Mouse (Mus musculus): ENCODE results near the gene Tmeff1. TPM values are rescaled to one million over a fixed set of nuclear protein-coding genes. Genes with fewer than 3 reads are reported as not detected.
"Not testable (repeated sequence)": the region's sequence is repeated elsewhere in the genome, so short reads cannot be mapped to it uniquely, and the experiment has no call there.

Tmeff1 gene
- polyA plus RNA-seq, 1 experiment from 2014 or later: 263 TPM

- no peaks in the 10 kb centered on the region for H3K9me3 ChIP-seq
- no peak overlapping the region for H3K27ac ChIP-seq
- no peak for ATAC-seq
- H3K36me3 ChIP-seq: peaks cover 56% of the 10 kb centered on the region
- H3K27me3 ChIP-seq: no peaks in the 10 kb centered on the region
- H3K9ac ChIP-seq (replicated peaks): no peak overlapping the region
- no peak overlapping the region for H3K4me2 ChIP-seq (replicated peaks)
- 94% methylated on average over 6 of the region's 6 CpGs for whole genome bisulfite sequencing
- no peak overlapping the region for H3K4me3 ChIP-seq (replicated peaks)
- no peaks in the 10 kb centered on the region for H3K4me1 ChIP-seq (replicated peaks)
Measured at GRCm38 (mm10) chr4:48664021-48664420, 79.0 kb downstream of the Tmeff1 start.

DNA sequence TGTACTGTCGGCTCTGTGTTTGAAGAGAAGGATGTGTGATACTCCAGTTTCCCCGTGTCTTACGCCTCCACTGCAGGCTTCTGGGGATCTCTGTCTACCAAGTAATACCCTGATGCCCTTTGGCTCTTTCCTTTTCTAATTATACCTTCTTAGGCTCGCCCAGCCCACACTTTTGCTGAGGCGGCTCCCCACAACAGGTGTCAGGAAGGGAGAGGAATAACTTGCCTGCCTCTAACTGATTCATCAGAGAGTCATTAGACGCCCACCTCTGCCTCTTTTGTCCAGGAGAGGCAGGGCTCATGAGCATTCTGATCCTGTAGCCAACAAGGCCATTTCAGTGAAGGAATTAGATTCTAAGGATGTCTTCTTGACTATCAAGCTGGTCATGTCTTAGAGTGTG, 82.3 kb downstream of the Tmeff1 start:
- H3K4me3 ChIP-seq (replicated peaks): no peak overlapping the region
- H3K9ac ChIP-seq (replicated peaks): no peak overlapping the region
- H3K4me1 ChIP-seq (replicated peaks): no peaks in the 10 kb centered on the region
- H3K27ac ChIP-seq: no peak overlapping the region
- no peak for ATAC-seq
- H3K27me3 ChIP-seq: no peaks in the 10 kb centered on the region
- no peaks in the 10 kb centered on the region for H3K9me3 ChIP-seq
- no peak overlapping the region for H3K4me2 ChIP-seq (replicated peaks)
- WGBS: 95% methylated on average over 6 of the region's 6 CpGs
- peaks cover 49% of the 10 kb centered on the region for H3K36me3 ChIP-seq

- Histone ChIP-seq H3K27me3 (no peaks in the 10 kb centered on the region), H3K4me2 (replicated peaks) (no peak overlapping the region), H3K9ac (replicated peaks) (no peak overlapping the region), H3K9me3 (no peaks in the 10 kb centered on the region), H3K4me3 (replicated peaks) (no peak overlapping the region), H3K4me1 (replicated peaks) (no peaks in the 10 kb centered on the region), H3K36me3 (peaks cover 60% of the 10 kb centered on the region), H3K27ac (no peak overlapping the region)
- no peak for ATAC-seq
- WGBS: 95% methylated on average over 5 of the region's 5 CpGs
Measured at GRCm38 (mm10) chr4:48672915-48673314, 87.9 kb downstream of the Tmeff1 start.

DNA sequence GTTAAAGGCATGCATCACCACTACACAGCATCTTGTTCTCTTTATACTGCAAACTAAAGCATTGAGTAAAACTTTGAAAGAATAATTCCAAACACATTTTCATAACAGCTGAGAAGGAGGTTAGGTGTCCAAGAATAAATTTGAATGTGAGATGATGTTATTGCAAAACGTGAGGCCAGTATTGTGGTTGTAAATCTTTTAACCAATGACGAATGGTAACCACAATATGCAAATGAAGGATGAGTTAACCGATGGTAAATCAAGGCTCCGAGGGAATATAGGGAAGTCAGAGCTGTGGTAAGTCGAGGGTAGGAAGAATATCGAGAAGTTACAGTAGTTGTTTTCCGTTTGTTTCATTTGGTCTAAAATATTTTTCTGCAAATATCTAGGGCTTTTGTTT, 89.4 kb downstream of the Tmeff1 start:
- Histone ChIP-seq H3K4me2 (replicated peaks) (no peak overlapping the region), H3K4me1 (replicated peaks) (no peaks in the 10 kb centered on the region), H3K4me3 (replicated peaks) (no peak overlapping the region), H3K27me3 (no peaks in the 10 kb centered on the region), H3K9ac (replicated peaks) (no peak overlapping the region), H3K36me3 (peaks cover 60% of the 10 kb centered on the region), H3K9me3 (no peaks in the 10 kb centered on the region), H3K27ac (no peak overlapping the region)
- no peak for ATAC-seq
- 94% methylated on average over 7 of the region's 7 CpGs for WGBS

DNA sequence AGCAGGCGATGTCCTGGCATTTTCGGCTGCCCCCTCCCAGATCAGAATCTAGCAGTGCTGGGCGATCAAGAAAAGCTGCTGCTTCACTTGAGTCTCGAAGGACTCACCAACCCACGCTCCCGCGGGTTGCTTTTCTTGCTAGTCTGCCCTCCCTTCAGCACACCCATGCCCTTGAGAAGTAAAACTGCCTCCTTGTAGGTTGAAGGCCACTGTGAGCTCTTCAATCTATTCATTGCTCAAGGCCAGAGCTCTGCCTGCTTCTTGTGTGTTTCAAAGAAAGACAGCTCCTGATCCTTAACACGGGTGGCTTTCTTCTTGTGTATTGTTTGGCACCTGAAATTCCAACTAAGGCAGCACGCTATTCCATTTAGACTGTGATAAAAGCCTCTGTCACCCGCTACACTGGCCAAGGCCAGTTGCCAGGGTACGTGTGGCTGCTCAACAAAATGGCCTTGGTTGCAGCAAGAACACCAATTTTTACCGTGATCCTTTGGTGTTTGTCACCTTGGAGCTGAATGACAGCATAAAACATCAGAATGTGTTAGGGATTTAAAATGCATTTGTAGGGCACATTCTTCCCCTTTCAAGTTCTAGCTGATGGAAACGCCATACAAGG, 91.7 kb downstream of the Tmeff1 start:
- H3K27ac ChIP-seq: 0 out of 2 replicates have a peak overlapping the region, but pooled peaks have one; percentile 6
- no peak for ATAC-seq
- no peaks in the 10 kb centered on the region for H3K27me3 ChIP-seq
- no peak overlapping the region for H3K4me2 ChIP-seq (replicated peaks)
- H3K9me3 ChIP-seq: no peaks in the 10 kb centered on the region
- H3K36me3 ChIP-seq: peaks cover 43% of the 10 kb centered on the region
- 87% methylated on average over 13 of the region's 13 CpGs for WGBS
- H3K9ac ChIP-seq (replicated peaks): no peak overlapping the region
- no peak overlapping the region for H3K4me3 ChIP-seq (replicated peaks)
- peaks cover 6% of the 10 kb centered on the region; the same call in 1 of the 2 replicates for H3K4me1 ChIP-seq (replicated peaks)

GRCm38 (mm10) chr4:48677276-48677675, 92.3 kb downstream of the Tmeff1 start:
- Histone ChIP-seq H3K4me1 (replicated peaks) (peaks cover 6% of the 10 kb centered on the region; the same call in 1 of the 2 replicates), H3K36me3 (peaks cover 37% of the 10 kb centered on the region), H3K27ac (no peak overlapping the region), H3K9me3 (no peaks in the 10 kb centered on the region), H3K9ac (replicated peaks) (no peak overlapping the region), H3K27me3 (no peaks in the 10 kb centered on the region), H3K4me3 (replicated peaks) (no peak overlapping the region), H3K4me2 (replicated peaks) (no peak overlapping the region)
- ATAC-seq: no peak
- WGBS: 94% methylated on average over 8 of the region's 8 CpGs

DNA sequence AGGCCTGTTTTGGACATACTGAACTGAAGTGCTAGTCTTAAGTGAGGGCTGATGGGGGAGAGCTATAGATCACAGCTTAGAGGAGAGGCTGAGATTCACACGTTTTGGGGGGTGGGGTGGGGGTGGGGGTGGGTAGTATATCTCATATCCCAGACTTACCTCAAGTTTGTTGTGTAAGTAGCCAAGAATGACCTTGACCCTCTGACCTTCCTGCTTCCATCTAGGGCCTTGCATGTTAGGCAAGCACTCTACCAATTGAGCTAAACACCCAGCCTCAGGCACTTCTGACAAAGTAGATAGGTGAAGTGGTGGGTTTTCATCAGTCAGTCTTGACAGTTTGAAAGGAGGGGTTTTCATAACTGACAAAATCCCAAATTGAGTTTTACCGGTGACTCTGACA, 92.8 kb downstream of the Tmeff1 start:
- 0 out of 2 replicates have a peak, but pooled peaks have one; percentile 4 for ATAC-seq
- Histone ChIP-seq H3K36me3 (peaks cover 32% of the 10 kb centered on the region), H3K4me3 (replicated peaks) (no peak overlapping the region), H3K4me2 (replicated peaks) (no peak overlapping the region), H3K27ac (no peak overlapping the region), H3K9ac (replicated peaks) (no peak overlapping the region), H3K27me3 (no peaks in the 10 kb centered on the region), H3K4me1 (replicated peaks) (peaks cover 6% of the 10 kb centered on the region; the same call in 1 of the 2 replicates), H3K9me3 (no peaks in the 10 kb centered on the region)
- 85% methylated on average over 2 of the region's 2 CpGs for WGBS

- no peak overlapping the region for H3K9ac ChIP-seq (replicated peaks)
Measured at GRCm38 (mm10) chr4:48678793-48679192, 93.8 kb downstream of the Tmeff1 start.

GRCm38 (mm10) chr4:48679728-48680127, 94.8 kb downstream of the Tmeff1 start:
- H3K9me3 ChIP-seq; H3K27ac ChIP-seq; H3K4me1 ChIP-seq (replicated peaks); ATAC-seq; H3K9ac ChIP-seq (replicated peaks); H3K4me3 ChIP-seq (replicated peaks); H3K27me3 ChIP-seq; H3K4me2 ChIP-seq (replicated peaks): not testable (repeated sequence)
- WGBS: 75% methylated on average over 5 of the region's 6 CpGs
- peaks cover 14% of the 10 kb centered on the region for H3K36me3 ChIP-seq

More at GRCm38 (mm10) chr4:48678793-48679192, 93.8 kb downstream of the Tmeff1 start:
- WGBS: 91% methylated on average over 9 of the region's 9 CpGs
- no peaks in the 10 kb centered on the region for H3K9me3 ChIP-seq
- no peak overlapping the region for H3K4me3 ChIP-seq (replicated peaks)
- ATAC-seq: no peak
- no peaks in the 10 kb centered on the region for H3K27me3 ChIP-seq
- H3K4me2 ChIP-seq (replicated peaks): no peak overlapping the region
- H3K27ac ChIP-seq: no peak overlapping the region
- H3K4me1 ChIP-seq (replicated peaks): peaks cover 6% of the 10 kb centered on the region; the same call in 1 of the 2 replicates
- peaks cover 22% of the 10 kb centered on the region for H3K36me3 ChIP-seq

- Histone ChIP-seq H3K4me2 (replicated peaks) (no peak overlapping the region), H3K36me3 (peaks cover 9% of the 10 kb centered on the region), H3K4me1 (replicated peaks) (peaks cover 6% of the 10 kb centered on the region; the same call in 1 of the 2 replicates), H3K27me3 (no peaks in the 10 kb centered on the region), H3K4me3 (replicated peaks) (no peak overlapping the region), H3K9me3 (no peaks in the 10 kb centered on the region), H3K27ac (no peak overlapping the region; the same call in 1 of the 2 replicates), H3K9ac (replicated peaks) (no peak overlapping the region)
- 74% methylated on average over 7 of the region's 7 CpGs for WGBS
- ATAC-seq: no peak
Measured at GRCm38 (mm10) chr4:48680214-48680613, 95.2 kb downstream of the Tmeff1 start.

GRCm38 (mm10) chr4:48680648-48681343, 95.8 kb downstream of the Tmeff1 start:
- H3K4me3 ChIP-seq (replicated peaks): no peak overlapping the region
- H3K4me2 ChIP-seq (replicated peaks): no peak overlapping the region
- no peak overlapping the region for H3K27ac ChIP-seq
- peaks cover 8% of the 10 kb centered on the region for H3K36me3 ChIP-seq
- no peaks in the 10 kb centered on the region for H3K9me3 ChIP-seq
- no peak overlapping the region for H3K9ac ChIP-seq (replicated peaks)
- ATAC-seq: peak; percentile 60; the same call in 1 of the 2 replicates
- peaks cover 6% of the 10 kb centered on the region; the same call in 1 of the 2 replicates for H3K4me1 ChIP-seq (replicated peaks)
- no peaks in the 10 kb centered on the region for H3K27me3 ChIP-seq
- WGBS: 47% methylated on average over 10 of the region's 11 CpGs

- Histone ChIP-seq H3K27me3 (no peaks in the 10 kb centered on the region), H3K9me3 (no peaks in the 10 kb centered on the region), H3K4me1 (replicated peaks) (peaks cover 6% of the 10 kb centered on the region; the same call in 1 of the 2 replicates), H3K4me2 (replicated peaks) (no peak overlapping the region), H3K36me3 (no peaks in the 10 kb centered on the region), H3K27ac (no peak overlapping the region), H3K4me3 (replicated peaks) (no peak overlapping the region), H3K9ac (replicated peaks) (no peak overlapping the region)
- no peak for ATAC-seq
- WGBS: 76% methylated on average over 8 of the region's 8 CpGs
Measured at GRCm38 (mm10) chr4:48683126-48683525, 98.2 kb downstream of the Tmeff1 start.
